Mouse (Mus musculus) gastrocnemius, adult 8-10 months (tissue): ENCODE data around the gene Olfr820. TPM values are rescaled to one million over a fixed set of nuclear protein-coding genes. Genes with fewer than 3 reads are reported as not detected.
"Not testable (repeated sequence)": the region's sequence is repeated elsewhere in the genome, so short reads cannot be mapped to it uniquely, and the experiment has no call there.

Source experiments
- DNase-seq, 2 experiments: peaks; one replicate each; pipeline ENCODE4 v3.0.0; 2022; ENCODE audit warnings: low spot score in 2 of 2
- total RNA-seq, 4 experiments: library from RNA; stranded (reverse); gene quantifications; 2 replicates each; pipeline ENCODE4 v1.2.4; 2022

Olfr820 gene
- not detected for total RNA-seq

- DNase-seq = no peak
These were observed at the start of gene Olfr820 for GRCm38 (mm10) chr10:130012321-130012720. Olfr820 (plus strand) TSS chr10:130012621.

- DNase-seq = not testable (repeated sequence)
These were observed 46.2 kb upstream of the Olfr820 start for GRCm38 (mm10) chr10:129966232-129966631.

- not testable (repeated sequence) for DNase-seq
These were observed 45.3 kb upstream of the Olfr820 start, which contains the start of gene Olfr819 for GRCm38 (mm10) chr10:129967166-129967565. Olfr819 (minus strand) TSS chr10:129967266.

- not testable (repeated sequence) for DNase-seq
These were observed 39.4 kb upstream of the Olfr820 start for GRCm38 (mm10) chr10:129972994-129973393.

GRCm38 (mm10) chr10:129976040-129976439 is 36.4 kb upstream of the Olfr820 start, which contains the start of gene Olfr247:
Olfr247 (minus strand) TSS chr10:129976140.
- not testable (repeated sequence) for DNase-seq

- DNase-seq = not testable (repeated sequence)
These were observed 30.6 kb upstream of the Olfr820 start for GRCm38 (mm10) chr10:129981867-129982266.

- DNase-seq = not testable (repeated sequence)
These were observed 27.5 kb upstream of the Olfr820 start, which contains the start of gene Gm10310 for GRCm38 (mm10) chr10:129984962-129985361. Gm10310 (minus strand) TSS chr10:129985062.

GRCm38 (mm10) chr10:130004104-130004503 is 8.3 kb upstream of the Olfr820 start:
- not testable (repeated sequence) for DNase-seq

GRCm38 (mm10) chr10:130005366-130005765 is 7.1 kb upstream of the Olfr820 start:
- DNase-seq = not testable (repeated sequence)

GRCm38 (mm10) chr10:130030048-130030447 is 17.6 kb downstream of the Olfr820 start, which contains the start of gene Olfr821:
Olfr821 (plus strand) TSS chr10:130030348.
- DNase-seq = no peak

GRCm38 (mm10) chr10:130037096-130037495 is 24.7 kb downstream of the Olfr820 start:
- DNase-seq = no peak

Other genes with a start within 250 kb of the Olfr820 start
- gene Olfr808, start 247.1 kb upstream of the Olfr820 start, total RNA-seq = not detected
- gene Olfr809, start 238.0 kb upstream of the Olfr820 start, total RNA-seq = not detected
- not detected for gene Olfr810, start 217.7 kb upstream of the Olfr820 start, total RNA-seq
- gene Olfr811, start 208.2 kb upstream of the Olfr820 start, total RNA-seq = not detected
- not detected for gene Olfr812, start 166.5 kb upstream of the Olfr820 start, total RNA-seq
- gene Olfr813, start 157.3 kb upstream of the Olfr820 start, total RNA-seq = not detected
- not detected for gene Olfr814, start 132.8 kb upstream of the Olfr820 start, total RNA-seq
- gene Olfr815, start 106.8 kb upstream of the Olfr820 start, total RNA-seq = not detected
- gene Olfr816, start 97.0 kb upstream of the Olfr820 start, total RNA-seq = not detected
- not detected for gene Olfr818, start 63.5 kb upstream of the Olfr820 start, total RNA-seq
- gene Olfr819, start 45.4 kb upstream of the Olfr820 start, total RNA-seq = not detected
- not detected for gene Olfr247, start 36.5 kb upstream of the Olfr820 start, total RNA-seq
- not detected for gene Gm10310, start 27.6 kb upstream of the Olfr820 start, total RNA-seq
- gene Olfr821, start 17.7 kb downstream of the Olfr820 start, total RNA-seq = not detected
- gene Olfr822, start 58.6 kb downstream of the Olfr820 start, total RNA-seq = not detected
- not detected for gene Olfr823, start 102.8 kb downstream of the Olfr820 start, total RNA-seq
- gene Olfr824, start 117.4 kb downstream of the Olfr820 start, total RNA-seq = not detected
- not detected for gene Olfr825, start 154.1 kb downstream of the Olfr820 start, total RNA-seq
- gene Olfr826, start 171.6 kb downstream of the Olfr820 start, total RNA-seq = not detected
- gene Olfr827, start 201.8 kb downstream of the Olfr820 start, total RNA-seq = not detected